Mouse (Mus musculus) heart, postnatal 0 days (tissue): ENCODE measurements around the gene Rbks.
A peak's percentile ranks its signal among the peaks of the same experiment; 100 is the strongest.

Experiments used
- CTCF ChIP-seq: IDR thresholded peaks from 2 replicates; pipeline ENCODE4 v1.5.1; 2016; ENCODE audit warnings: antibody characterized with exemption, control low read depth, low read depth
- EP300 ChIP-seq: IDR thresholded peaks from 2 replicates; pipeline ENCODE4 v1.6.1; 2016; ENCODE audit warnings: antibody characterized with exemption, low read depth

DNA sequence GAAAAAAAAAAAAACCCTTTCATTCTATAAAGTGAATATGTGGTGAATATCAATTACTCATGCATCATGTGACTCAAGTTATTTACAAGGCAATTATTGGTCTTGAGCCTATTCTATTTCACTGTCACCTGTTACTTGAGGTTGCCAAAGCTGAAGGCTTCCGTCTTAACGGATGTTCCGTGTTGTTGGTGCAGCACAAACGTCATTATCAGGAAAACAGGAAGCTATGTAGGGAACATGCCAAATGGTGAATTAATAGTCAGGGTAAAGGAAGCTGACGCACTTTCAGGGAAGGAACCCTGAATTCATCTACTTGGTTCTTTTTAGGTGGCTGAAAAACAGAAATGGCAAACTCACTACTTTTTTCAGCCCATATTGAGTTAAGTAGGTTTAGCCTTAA, 30.0 kb upstream of the Rbks start:
- TF ChIP-seq CTCF (no peak), EP300 (peak; percentile 89)
